Mouse (Mus musculus) ovary, postnatal 36 days (tissue): ENCODE measurements around the gene Cracr2a.

Experiments
- DNase-seq: peaks from one replicate; pipeline ENCODE4 v3.0.0; 2022; ENCODE audit warnings: low spot score, mixed read lengths

The Cracr2a gene

DNA sequence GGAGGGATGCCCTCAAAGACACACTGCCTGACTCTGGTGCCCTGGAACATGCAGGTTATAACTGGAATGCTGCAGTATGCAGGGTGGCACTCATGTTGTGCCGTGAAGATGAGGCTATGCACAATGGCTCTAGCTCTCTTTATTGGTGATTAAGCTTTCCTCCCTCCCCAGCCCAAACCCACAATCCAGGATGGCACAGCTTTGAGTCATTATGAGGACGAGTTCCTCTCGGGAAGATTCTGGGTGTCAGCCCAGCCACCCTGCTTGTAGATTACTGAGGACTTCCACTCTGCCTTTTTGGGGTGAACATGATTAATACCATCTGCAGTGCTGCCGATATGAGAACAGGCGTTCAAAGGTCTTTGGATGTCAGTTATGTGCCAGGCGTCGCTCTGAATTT, 132.5 kb downstream of the Cracr2a start:
- no peak for DNase-seq

- no peak for DNase-seq
Measured at GRCm38 (mm10) chr6:127701036-127701783, 140.1 kb downstream of the Cracr2a start.

GRCm38 (mm10) chr6:127708218-127708628, 147.1 kb downstream of the Cracr2a start:
- no peak for DNase-seq

- DNase-seq = no peak
Measured at GRCm38 (mm10) chr6:127714906-127715305, 153.8 kb downstream of the Cracr2a start.

GRCm38 (mm10) chr6:127715428-127715827, 154.3 kb downstream of the Cracr2a start:
- DNase-seq = no peak

DNA sequence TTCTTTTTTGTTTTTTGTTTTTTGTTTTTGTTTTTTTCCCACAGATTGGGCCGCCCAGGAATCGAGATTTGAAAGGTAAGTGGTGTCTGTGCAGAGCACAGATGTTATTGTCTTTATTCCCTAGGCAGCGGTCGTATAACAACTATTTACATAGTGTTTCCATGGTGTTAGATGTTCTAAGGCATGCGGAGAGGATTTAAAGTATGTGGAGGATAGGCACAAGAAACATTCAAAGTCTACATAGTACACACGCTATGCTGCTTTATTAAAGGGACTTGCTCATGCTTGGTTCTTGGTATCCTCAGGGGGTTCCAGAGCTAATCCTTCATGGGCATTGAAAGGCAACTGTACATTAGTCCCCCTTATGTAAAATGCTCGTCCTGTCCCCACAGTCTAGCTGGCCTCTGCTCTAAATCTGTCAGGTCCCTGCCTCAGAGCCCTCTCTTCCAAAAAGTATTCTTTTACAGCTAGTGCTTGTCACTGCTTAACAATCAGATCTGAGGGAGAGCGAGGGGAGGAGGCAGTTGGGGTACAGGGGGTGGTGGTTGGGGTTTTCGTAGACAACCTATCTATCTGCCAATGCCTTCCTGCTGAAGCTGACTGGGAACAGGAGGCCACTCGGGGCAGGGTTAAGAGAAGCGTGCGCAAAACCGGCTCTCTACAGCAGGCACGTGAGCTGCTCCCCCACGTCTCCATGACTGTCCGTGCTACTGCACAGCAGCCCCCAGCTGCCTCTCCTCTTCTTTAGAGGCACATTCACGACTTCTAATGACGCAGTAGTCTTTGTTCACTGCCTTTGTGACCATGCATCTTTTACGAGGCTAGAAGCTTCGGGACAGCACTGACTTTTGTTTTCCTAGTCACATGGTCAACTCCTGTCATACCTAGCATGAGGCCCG, 156.3 kb downstream of the Cracr2a start:
- DNase-seq = no peak

- no peak for DNase-seq
Measured at GRCm38 (mm10) chr6:127719875-127720274, 158.7 kb downstream of the Cracr2a start.

DNA sequence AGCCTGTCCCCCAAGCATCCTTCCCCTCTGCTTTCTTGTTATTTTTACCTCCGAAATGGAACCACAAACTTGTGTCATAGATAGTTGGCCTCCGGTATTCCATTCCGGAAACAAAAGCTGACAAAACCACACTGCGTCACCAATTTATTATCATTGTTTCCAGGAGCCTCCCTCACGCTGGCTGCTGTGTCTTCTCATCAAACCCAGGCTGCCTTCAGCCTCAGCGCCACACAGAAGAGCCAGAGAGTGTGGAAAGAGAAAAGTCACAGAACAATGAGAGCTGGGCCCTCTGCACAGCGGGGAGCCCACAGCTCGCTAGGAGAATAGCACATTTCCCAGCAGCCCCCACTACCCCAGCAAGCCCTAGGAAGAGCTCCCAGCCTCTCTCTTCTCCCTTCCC, 162.0 kb downstream of the Cracr2a start:
- DNase-seq = no peak
